Mouse (Mus musculus) liver, adult 10 weeks (tissue): Measurements from ENCODE around the gene Hspa14. TPM values are rescaled to one million over a fixed set of nuclear protein-coding genes. Genes with fewer than 3 reads are reported as not detected.

Experiments
- polyA plus RNA-seq: library from polyadenylated mRNA; stranded (reverse); fragments of 350-450 nt; fragmentation: Illumina TruSeq; extraction: RNeasy Lipid Tissue Mini Kit (QIAGEN cat#74804); gene quantifications from one replicate; pipeline ENCODE4 v1.2.3, GENCODE M21; 2014; ENCODE audit warnings: low read depth, low replicate concordance

Hspa14 gene
- 17.8 TPM for polyA plus RNA-seq

GRCm38 (mm10) chr2:3512552-3513454, at the start of gene Hspa14, which contains the start of the genes Gm45902 and Cdnf:
Gene Hspa14 (minus strand): TSS chr2:3512814.
Gene Gm45902 (minus strand): TSS chr2:3512790.
Gene Cdnf (plus strand): TSS chr2:3513030.

GRCm38 (mm10) chr2:3474861-3475283, 37.7 kb downstream of the Hspa14 start, which contains the start of gene Suv39h2:
Gene Suv39h2 (minus strand): TSS chr2:3475031.

Other genes with a start within 250 kb of the Hspa14 start
- gene Nmt2, start 228.6 kb downstream of the Hspa14 start, polyA plus RNA-seq: 29.7 TPM
- 3.2 TPM for gene Rpp38, start 180.2 kb downstream of the Hspa14 start, polyA plus RNA-seq
- gene Acbd7, start 176.6 kb downstream of the Hspa14 start, polyA plus RNA-seq: not detected
- not detected for gene Olah, start 115.6 kb downstream of the Hspa14 start, polyA plus RNA-seq
- not detected for gene Meig1, start 90.2 kb downstream of the Hspa14 start, polyA plus RNA-seq
- 5.5 TPM for gene Dclre1c, start 88.7 kb downstream of the Hspa14 start, polyA plus RNA-seq
- gene Suv39h2, start 37.8 kb downstream of the Hspa14 start, polyA plus RNA-seq: 0.93 TPM
- gene Gm45902, start within 50 bp of the Hspa14 start, polyA plus RNA-seq: 0.64 TPM
- gene Cdnf, start 216 bp upstream of the Hspa14 start, polyA plus RNA-seq: 0.66 TPM
- 144 TPM for gene Fam107b, start 57.7 kb upstream of the Hspa14 start, polyA plus RNA-seq